Mouse (Mus musculus) stomach, postnatal 0 days (tissue): ENCODE measurements at regions not wholly inside any gene's neighbourhood (a gene's known extent, or its start where the extent isn't known, plus 50 kb on each side); places are given as distances from the start of the nearest gene placed in this dataset.

ENCODE experiments used
- CTCF ChIP-seq: IDR thresholded peaks from 2 replicates; pipeline ENCODE4 v1.5.1; 2016; ENCODE audit warnings: antibody characterized with exemption, low read depth, mild to moderate bottlenecking, moderate library complexity
- EP300 ChIP-seq: optimal IDR thresholded peaks from 2 replicates; pipeline ENCODE3; 2016; ENCODE audit warnings: antibody characterized with exemption

DNA sequence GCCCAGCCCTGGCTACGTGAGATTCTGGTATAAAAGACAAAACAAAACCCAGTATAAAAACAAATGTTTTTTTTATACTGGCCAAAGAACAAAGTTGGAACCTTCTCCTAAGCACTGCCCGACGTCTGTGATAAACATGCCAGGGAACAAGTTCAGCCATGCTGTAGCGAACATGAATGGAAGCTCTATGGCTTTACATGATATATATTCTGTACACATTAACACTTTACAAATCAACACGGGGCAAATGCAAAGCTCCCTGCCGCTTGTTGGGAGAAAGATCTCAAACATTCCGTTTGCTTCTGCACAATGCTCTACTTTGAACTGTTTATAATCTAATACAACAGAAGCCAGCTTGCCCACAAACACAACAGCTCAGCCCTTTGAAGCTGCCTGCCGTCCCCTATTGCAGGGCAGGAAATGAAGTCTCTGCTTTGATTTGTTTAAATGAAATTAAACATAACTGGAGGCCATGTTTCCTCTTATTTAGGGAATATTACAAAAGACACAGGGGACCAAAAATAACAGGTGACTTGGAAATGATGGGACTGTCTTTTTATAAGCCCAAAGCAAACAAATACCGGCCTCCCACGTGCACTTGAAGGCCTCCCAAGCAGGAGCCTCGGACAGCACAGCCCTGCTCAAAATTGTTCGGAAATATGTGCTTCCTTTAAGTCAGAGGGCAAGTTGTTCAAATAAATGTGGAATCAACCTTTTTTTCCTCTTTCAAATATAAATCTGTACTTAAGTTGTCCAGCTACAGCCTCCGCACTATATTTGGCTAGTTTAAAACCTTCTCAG is 56.0 kb upstream of the Cldn5 start:
- no peak for TF ChIP-seq CTCF
- TF ChIP-seq EP300 = no peak
